Mouse (Mus musculus) embryonic facial prominence, embryonic 12.5 days (tissue): ENCODE measurements around the gene Rab8b. TPM values are rescaled to one million over a fixed set of nuclear protein-coding genes. Genes with fewer than 3 reads are reported as not detected.

Experiments used
- ATAC-seq: fragments of 200-750 bp; cut with Nextera tagmentation; 2 replicates; pipeline ENCODE4 v1.8.0; 2017; ENCODE audit not compliant: insufficient number of reproducible peaks, insufficient read depth, low FRiP score, low TSS enrichment
- H3K27ac ChIP-seq: fragments of 300-500 bp; sonication (generic); 2 replicates; pipeline ENCODE4 v1.5.1; 2016; ENCODE audit warnings: mild to moderate bottlenecking
- H3K27me3 ChIP-seq: fragments of 300-500 bp; sonication (generic); 2 replicates; pipeline ENCODE4 v1.6.1; 2016; ENCODE audit warnings: mild to moderate bottlenecking, moderate library complexity
- H3K36me3 ChIP-seq: fragments of 300-500 bp; sonication (generic); 2 replicates; pipeline ENCODE4 v1.6.1; 2016; ENCODE audit warnings: mild to moderate bottlenecking
- H3K4me1 ChIP-seq: fragments of 300-500 bp; sonication (generic); 2 replicates; pipeline ENCODE4 v1.6.1; 2016
- H3K4me2 ChIP-seq: fragments of 300-500 bp; sonication (generic); replicated peaks from 2 replicates; pipeline ENCODE4 v1.6.1; 2016; ENCODE audit warnings: mild to moderate bottlenecking, moderate library complexity
- H3K4me3 ChIP-seq: fragments of 300-500 bp; sonication (generic); 2 replicates; pipeline ENCODE4 v1.5.1; 2016; ENCODE audit warnings: mild to moderate bottlenecking
- H3K9ac ChIP-seq: fragments of 300-500 bp; sonication (generic); 2 replicates; pipeline ENCODE4 v1.6.1; 2016; ENCODE audit warnings: mild to moderate bottlenecking, moderate library complexity
- H3K9me3 ChIP-seq: fragments of 300-500 bp; sonication (generic); 2 replicates; pipeline ENCODE4 v1.6.1; 2016; ENCODE audit warnings: mild to moderate bottlenecking, moderate library complexity
- WGBS: fragments of 180-500 bp; shearing (Covaris S2); methylation state at CpG from one replicate; pipeline ENCODE4 v1.1.7; 2016; 5-methylcytosine and 5-hydroxymethylcytosine counted together
- polyA plus RNA-seq: library from polyadenylated mRNA; unstranded; fragments of >200 nt; fragmentation: Nextera tagmentation; extraction: Ambion mirVana; gene quantifications from 2 replicates; pipeline ENCODE4 v1.2.1, GENCODE M21; 2016

Rab8b gene
- 22.0 and 23.7 TPM in 2 replicates for polyA plus RNA-seq

DNA sequence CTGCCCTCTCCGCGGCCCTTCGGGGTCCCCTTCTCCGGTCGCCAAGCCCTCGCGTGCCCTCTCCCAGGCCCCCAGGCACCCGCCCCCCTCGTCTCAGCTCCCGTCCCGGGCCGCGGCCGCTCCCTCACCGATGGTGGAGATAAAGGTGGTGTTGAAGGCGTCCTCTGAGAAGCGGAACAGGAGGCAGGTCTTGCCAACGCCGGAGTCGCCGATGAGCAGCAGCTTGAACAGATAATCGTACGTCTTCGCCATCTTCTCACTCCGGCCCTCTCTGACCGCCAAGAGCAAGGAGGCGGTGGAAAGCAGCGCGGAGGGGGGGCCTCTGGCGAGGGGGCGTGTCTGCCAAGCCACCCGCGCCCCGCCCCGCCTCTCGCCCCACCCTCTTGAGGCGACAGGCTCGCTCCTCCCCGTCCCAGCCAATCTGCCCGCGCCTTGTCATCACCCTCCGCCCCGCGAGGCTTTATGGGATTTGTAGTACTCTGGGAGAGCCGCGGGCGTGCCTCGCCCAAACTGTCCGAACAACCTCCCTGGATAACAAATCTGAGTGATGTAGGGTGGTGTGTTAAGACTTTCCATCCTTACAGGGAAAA is at the start of gene Rab8b:
Rab8b (minus strand) TSS at position 306 of the 590 bp plus-strand sequence.
- peak; percentile 98 for ATAC-seq
- H3K27ac ChIP-seq: peak within 1 kb of the TSS; percentile 82
- H3K9ac ChIP-seq: peak within 1 kb of the TSS; percentile 95
- no peaks in the 10 kb centered on the region for H3K27me3 ChIP-seq
- peaks cover 8% of the 10 kb centered on the region for H3K4me1 ChIP-seq
- WGBS: under 1% methylated on average over 47 of the region's 49 CpGs
- H3K9me3 ChIP-seq: no peaks in the 10 kb centered on the region
- peak within 1 kb of the TSS; percentile 78 for H3K4me2 ChIP-seq
- peak within 1 kb of the TSS; percentile 93 for H3K4me3 ChIP-seq
- H3K36me3 ChIP-seq: no peaks in the 10 kb centered on the region

DNA sequence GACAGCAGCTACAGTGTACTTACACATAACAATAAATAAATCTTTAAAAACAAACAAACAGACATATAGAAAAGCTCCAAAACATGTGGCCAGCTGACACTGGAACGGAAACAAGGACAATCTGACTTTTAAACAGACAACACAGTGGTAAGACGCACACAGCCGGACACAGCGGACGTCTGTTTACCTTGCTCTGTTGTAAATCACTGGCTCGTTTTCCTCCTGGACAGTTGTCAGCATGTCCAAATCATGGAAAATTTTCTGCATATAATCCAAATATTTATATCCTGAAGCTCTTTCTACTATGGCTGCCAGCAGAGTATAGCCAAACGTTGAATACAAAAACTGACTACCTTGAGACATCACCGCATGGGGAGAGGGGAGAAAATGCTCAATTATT is 48.0 kb upstream of the Rab8b start:
- H3K27ac ChIP-seq: no peak overlapping the region
- peaks cover 15% of the 10 kb centered on the region for H3K36me3 ChIP-seq

DNA sequence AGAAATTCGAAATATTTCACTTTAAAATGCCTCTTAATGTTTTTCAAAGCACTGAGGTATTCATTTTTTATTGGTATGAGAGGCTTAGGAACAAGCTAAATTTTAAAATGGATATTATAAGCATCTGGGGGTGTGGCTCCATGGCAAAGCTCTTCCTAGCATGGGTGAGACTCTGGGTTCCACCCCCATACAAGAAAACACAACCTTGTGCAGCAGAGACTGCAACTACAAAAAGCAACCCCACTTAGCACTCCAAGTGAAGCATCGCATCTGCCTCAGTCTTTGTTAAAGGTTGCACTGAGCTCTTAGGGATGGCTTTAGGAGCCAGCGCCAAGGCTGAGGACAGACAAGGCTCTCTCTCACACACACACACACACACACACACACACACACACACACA is 42.0 kb upstream of the Rab8b start:
- Histone ChIP-seq H3K27ac (no peak overlapping the region), H3K36me3 (no peaks in the 10 kb centered on the region), H3K9me3 (no peaks in the 10 kb centered on the region), H3K9ac (no peak overlapping the region), H3K4me2 (no peak overlapping the region), H3K4me1 (no peaks in the 10 kb centered on the region), H3K4me3 (no peak overlapping the region), H3K27me3 (no peaks in the 10 kb centered on the region)
- 73% methylated on average over 3 of the region's 3 CpGs for WGBS
- no peak for ATAC-seq

More for the DNA sequence above, 48.0 kb upstream of the Rab8b start:
- H3K27me3 ChIP-seq: no peaks in the 10 kb centered on the region
- H3K4me1 ChIP-seq: no peaks in the 10 kb centered on the region
- H3K9me3 ChIP-seq: no peaks in the 10 kb centered on the region
- H3K4me3 ChIP-seq: no peak overlapping the region
- 86% methylated on average over 8 of the region's 8 CpGs for WGBS
- no peak overlapping the region for H3K4me2 ChIP-seq
- no peak for ATAC-seq
- no peak overlapping the region for H3K9ac ChIP-seq

DNA sequence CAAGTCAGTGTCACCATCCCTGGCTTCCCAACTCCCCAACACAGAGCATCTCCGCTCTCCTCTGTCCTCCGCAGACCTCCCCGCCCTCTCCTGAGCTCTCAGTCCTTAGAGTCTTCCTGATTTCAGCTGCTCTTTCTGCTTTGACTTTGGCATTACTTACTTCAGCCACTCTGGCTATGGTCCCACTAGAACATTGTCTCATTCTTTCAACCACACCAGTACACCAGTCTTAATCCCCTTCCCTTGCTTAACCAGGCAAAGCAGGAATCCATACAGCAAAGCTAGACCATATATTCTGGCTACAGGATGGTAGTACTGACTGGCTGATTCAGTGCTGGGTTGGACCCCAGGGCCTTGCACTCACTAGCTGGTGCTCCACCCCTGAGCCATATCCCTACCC is 38.0 kb upstream of the Rab8b start:
- Histone ChIP-seq H3K4me1 (no peaks in the 10 kb centered on the region), H3K27me3 (no peaks in the 10 kb centered on the region), H3K9ac (no peak overlapping the region), H3K36me3 (no peaks in the 10 kb centered on the region), H3K4me2 (no peak overlapping the region), H3K9me3 (no peaks in the 10 kb centered on the region), H3K27ac (no peak overlapping the region), H3K4me3 (no peak overlapping the region)
- 93% methylated on average over 3 of the region's 3 CpGs for WGBS
- ATAC-seq: no peak

DNA sequence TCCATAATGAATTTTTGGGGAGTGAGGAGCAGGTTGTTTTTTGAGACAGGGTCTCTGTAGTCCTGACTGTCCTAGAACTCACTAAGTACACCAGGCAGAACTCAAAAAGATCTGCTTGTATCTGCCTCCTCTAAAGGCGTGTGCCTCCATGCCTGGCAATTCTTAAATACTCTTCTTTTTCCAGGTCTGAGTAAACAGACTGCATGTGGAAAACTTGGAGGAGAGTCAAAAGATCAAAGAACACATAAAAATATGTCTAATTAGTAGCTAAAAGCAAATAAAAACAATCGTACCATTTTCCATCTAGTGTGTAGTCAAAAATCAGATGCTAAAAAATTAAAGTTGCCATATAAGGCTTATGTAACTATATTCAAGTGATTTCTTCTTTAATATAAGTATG is 33.4 kb upstream of the Rab8b start:
- 85% methylated on average over 2 of the region's 2 CpGs for WGBS
- Histone ChIP-seq H3K36me3 (peaks cover 9% of the 10 kb centered on the region; the same call in 1 of the 2 replicates), H3K27ac (no peak overlapping the region), H3K4me2 (no peak overlapping the region), H3K4me3 (no peak overlapping the region), H3K4me1 (no peaks in the 10 kb centered on the region), H3K27me3 (no peaks in the 10 kb centered on the region), H3K9ac (no peak overlapping the region), H3K9me3 (no peaks in the 10 kb centered on the region)
- ATAC-seq: no peak

DNA sequence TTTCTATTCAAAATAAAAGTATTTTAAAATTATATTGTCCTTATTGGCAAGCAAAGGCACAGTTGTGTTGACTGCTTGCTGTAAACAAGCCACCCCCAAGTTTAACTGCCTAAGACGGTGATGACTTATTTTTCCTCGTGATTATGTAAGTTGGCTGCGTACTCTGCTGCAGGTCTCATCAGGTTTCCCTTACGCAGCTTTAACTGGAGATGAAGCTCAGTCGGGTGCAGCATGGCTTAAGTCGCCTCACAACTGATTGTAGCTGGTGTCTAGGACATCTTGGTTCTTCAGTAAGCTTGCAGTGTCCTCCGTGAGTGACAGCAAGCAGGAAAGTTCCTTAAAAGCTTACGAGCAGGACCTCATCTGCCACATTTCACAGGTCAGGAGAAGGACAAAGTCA is 32.8 kb upstream of the Rab8b start:
- Histone ChIP-seq H3K4me1 (no peaks in the 10 kb centered on the region), H3K27ac (no peak overlapping the region), H3K4me3 (no peak overlapping the region), H3K9me3 (no peaks in the 10 kb centered on the region), H3K27me3 (no peaks in the 10 kb centered on the region), H3K9ac (no peak overlapping the region), H3K4me2 (no peak overlapping the region), H3K36me3 (peaks cover 9% of the 10 kb centered on the region; the same call in 1 of the 2 replicates)
- no peak for ATAC-seq
- WGBS: 76% methylated on average over 8 of the region's 8 CpGs

DNA sequence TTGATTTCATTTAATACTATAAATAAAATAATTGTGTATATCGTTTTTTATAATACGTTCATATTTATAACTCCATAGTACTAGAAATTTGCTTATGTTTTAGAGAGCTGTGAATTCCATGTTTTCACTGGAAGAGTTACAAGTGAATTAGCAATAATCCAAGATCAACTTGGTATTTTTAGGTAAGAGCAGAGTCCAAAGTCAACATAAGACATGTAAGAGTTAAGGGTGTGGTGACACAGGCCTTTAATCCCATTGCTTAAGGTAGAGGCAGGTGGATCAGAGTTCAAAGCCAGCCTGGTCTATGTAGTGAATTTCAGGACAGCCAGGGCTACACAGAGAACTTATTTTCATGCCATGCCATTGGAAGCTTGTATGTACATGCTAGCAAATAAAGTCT is 29.0 kb upstream of the Rab8b start:
- WGBS: 93% methylated on average over 2 of the region's 2 CpGs
- H3K4me3 ChIP-seq: no peak overlapping the region
- peaks cover 9% of the 10 kb centered on the region; the same call in 1 of the 2 replicates for H3K36me3 ChIP-seq
- no peak for ATAC-seq
- no peaks in the 10 kb centered on the region for H3K4me1 ChIP-seq
- H3K27ac ChIP-seq: no peak overlapping the region
- H3K9me3 ChIP-seq: no peaks in the 10 kb centered on the region
- no peak overlapping the region for H3K4me2 ChIP-seq
- no peaks in the 10 kb centered on the region for H3K27me3 ChIP-seq
- no peak overlapping the region for H3K9ac ChIP-seq

DNA sequence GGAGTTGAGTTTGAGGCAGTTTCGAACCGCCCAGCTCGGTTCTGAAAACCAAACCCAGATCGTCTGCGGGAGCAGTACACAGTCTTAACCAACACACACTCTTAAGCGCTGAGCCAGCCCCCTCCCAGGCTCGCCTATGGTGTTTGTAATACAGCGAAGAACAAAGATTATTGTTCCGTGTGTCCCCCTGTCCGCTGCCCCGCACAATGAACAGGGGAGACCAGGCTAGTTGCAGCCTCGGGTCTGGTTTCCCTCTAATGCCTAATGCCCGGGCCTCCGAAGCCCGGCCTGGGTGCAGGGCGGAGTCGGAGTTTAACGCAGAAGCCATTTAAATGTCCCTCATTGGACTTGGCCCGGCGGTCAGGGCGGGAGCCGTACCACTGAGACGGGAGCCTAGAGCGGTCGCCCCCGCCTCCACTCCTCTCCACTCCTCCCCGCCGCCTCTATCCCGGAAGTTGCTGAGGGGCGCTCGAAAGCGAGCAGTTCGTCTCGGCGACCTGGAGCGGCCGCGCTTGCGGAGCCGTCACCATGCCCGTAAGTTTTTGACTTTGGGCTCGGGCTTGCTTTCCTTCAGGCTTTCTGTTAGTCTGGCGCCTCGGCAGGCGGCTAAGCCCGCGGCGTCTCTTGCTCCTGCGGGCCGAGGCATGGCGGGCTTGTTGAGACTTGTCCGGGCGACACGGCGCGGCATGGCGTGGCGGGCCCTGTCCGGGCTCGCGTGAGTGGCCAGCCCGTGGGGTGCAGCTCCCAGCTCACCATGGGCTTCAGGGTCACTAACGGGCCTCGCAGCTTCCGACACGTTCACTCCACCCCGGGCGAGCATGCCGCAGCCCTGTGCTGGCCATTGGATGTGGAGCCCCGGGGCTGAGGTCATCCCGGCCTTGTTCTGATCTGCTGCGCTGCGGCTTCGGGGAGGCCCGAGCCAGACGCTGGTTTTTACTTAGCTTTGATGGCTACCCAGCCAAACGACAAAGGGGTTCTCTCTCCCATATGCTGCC is 26.5 kb upstream of the Rab8b start, which contains the start of gene Rps27l:
Rps27l (plus strand) TSS at position 440 of the 995 bp plus-strand sequence.
- Histone ChIP-seq H3K4me1 (0 out of 2 replicates have a peak, but pooled peaks cover 2% of the 10 kb centered on the region), H3K27ac (peak within 1 kb of the TSS; percentile 95)

DNA sequence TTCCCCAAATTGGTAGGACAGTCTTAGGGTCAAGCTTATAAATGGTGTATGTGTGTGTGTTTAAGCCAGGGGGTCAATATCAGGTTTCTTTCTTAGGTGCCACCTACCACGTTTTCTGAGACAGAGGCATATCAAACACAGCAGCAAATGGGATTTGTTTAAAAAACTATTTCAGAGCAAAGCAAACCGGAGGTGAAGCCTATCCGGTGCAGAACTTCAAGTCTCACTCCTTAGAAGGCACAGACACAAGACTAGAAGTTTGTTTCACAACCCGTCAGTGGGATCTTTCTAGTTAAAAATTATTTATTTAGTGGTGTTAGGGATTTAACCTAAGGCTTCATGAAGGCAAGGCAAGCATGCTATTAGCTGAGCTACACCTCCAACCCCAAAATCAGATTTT is 25.7 kb upstream of the Rab8b start:
- no peak for ATAC-seq
- Histone ChIP-seq H3K36me3 (peaks cover 9% of the 10 kb centered on the region; the same call in 1 of the 2 replicates), H3K4me1 (0 out of 2 replicates have a peak, but pooled peaks cover 2% of the 10 kb centered on the region), H3K9ac (peak overlapping the region; percentile 87), H3K4me2 (peak overlapping the region; percentile 62), H3K9me3 (no peaks in the 10 kb centered on the region), H3K27ac (peak overlapping the region; percentile 95), H3K4me3 (peak overlapping the region; percentile 81), H3K27me3 (no peaks in the 10 kb centered on the region)
- WGBS: 18% methylated on average over 4 of the region's 4 CpGs

More for the DNA sequence above, 26.5 kb upstream of the Rab8b start, which contains the start of gene Rps27l:
- Histone ChIP-seq H3K4me2 (peak within 1 kb of the TSS; percentile 62), H3K4me3 (peak within 1 kb of the TSS; percentile 81), H3K9ac (peak within 1 kb of the TSS; percentile 87), H3K36me3 (peaks cover 9% of the 10 kb centered on the region; the same call in 1 of the 2 replicates), H3K27me3 (no peaks in the 10 kb centered on the region), H3K9me3 (no peaks in the 10 kb centered on the region)
- ATAC-seq: peak; percentile 98
- WGBS: under 1% methylated on average over 77 of the region's 77 CpGs

DNA sequence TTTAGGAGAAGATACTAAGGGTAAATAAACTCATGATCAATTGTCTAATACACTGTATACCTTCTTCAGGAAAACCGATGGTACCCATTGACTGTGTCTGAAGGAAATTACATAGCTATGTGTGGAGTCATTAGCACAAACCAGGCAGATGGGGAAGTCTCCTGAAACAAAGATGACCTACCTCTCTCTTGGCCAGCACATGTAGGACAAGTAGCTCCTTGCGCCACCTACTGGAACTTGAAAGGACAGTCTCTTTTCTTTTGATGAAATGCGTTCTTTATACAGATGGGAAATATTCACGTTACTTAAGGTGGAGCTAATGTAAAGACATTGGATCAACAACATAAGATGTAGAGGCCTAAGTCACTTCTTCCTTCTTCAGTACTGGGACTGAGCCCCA is 19.3 kb upstream of the Rab8b start:
- Histone ChIP-seq H3K4me1 (0 out of 2 replicates have a peak, but pooled peaks cover 2% of the 10 kb centered on the region), H3K4me3 (no peak overlapping the region), H3K36me3 (no peaks in the 10 kb centered on the region), H3K27ac (no peak overlapping the region), H3K4me2 (no peak overlapping the region), H3K9me3 (no peaks in the 10 kb centered on the region), H3K27me3 (no peaks in the 10 kb centered on the region), H3K9ac (no peak overlapping the region)
- ATAC-seq: no peak
- WGBS: 9% methylated on average over 4 of the region's 4 CpGs

DNA sequence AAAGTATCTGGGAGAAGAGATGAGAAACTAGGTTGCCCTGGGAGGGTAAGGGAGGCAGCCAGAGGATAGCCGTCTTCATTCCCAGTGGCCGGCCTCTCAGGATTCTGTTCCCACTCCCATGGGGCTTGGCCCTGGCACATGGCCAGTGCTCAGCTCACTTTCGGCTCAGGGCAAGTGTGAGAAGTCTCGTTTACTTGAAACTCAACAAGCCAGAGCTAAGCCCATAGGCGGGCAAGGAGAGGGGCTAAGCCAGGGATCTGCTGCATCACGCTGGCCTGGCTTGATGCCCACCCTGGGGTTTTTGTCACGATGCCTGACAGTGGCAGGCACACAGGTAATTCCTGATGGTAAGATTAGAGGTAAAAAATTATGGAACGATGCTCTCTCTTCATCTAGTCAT is 18.0 kb upstream of the Rab8b start:
- Histone ChIP-seq H3K27me3 (no peaks in the 10 kb centered on the region), H3K9ac (no peak overlapping the region), H3K36me3 (no peaks in the 10 kb centered on the region), H3K4me3 (no peak overlapping the region), H3K4me2 (no peak overlapping the region), H3K27ac (no peak overlapping the region), H3K4me1 (0 out of 2 replicates have a peak, but pooled peaks cover 2% of the 10 kb centered on the region), H3K9me3 (no peaks in the 10 kb centered on the region)
- no peak for ATAC-seq
- 72% methylated on average over 8 of the region's 8 CpGs for WGBS
